Mouse (Mus musculus): ENCODE data around the gene Ankrd1. TPM values are rescaled to one million over a fixed set of nuclear protein-coding genes. Genes with fewer than 3 reads are reported as not detected.

The Ankrd1 gene
- polyA plus RNA-seq (2015; fragmentation: Illumina TruSeq; extraction: RNeasy Lipid Tissue Mini Kit (QIAGEN cat#74804); ENCODE audit: insufficient read depth, low replicate concordance) = not detected

GRCm38 (mm10) chr19:36119783-36120471 lies at the start of gene Ankrd1:
Gene Ankrd1 (minus strand): TSS chr19:36120099.

GRCm38 (mm10) chr19:36083262-36084225 lies 36.4 kb downstream of the Ankrd1 start, which contains the start of gene Rpp30:
Gene Rpp30 (plus strand): TSS chr19:36083716.

Other genes with a start within 250 kb of the Ankrd1 start
- gene Htr7, start 62.6 kb downstream of the Ankrd1 start, polyA plus RNA-seq (2015; fragmentation: Illumina TruSeq; extraction: RNeasy Lipid Tissue Mini Kit (QIAGEN cat#74804); ENCODE audit: insufficient read depth, low replicate concordance) = 2.5 TPM
- 38.6 TPM for gene Rpp30, start 36.4 kb downstream of the Ankrd1 start, polyA plus RNA-seq (2015; fragmentation: Illumina TruSeq; extraction: RNeasy Lipid Tissue Mini Kit (QIAGEN cat#74804); ENCODE audit: insufficient read depth, low replicate concordance)
- 32.5 TPM for gene Pcgf5, start 228.2 kb upstream of the Ankrd1 start, polyA plus RNA-seq (2015; fragmentation: Illumina TruSeq; extraction: RNeasy Lipid Tissue Mini Kit (QIAGEN cat#74804); ENCODE audit: insufficient read depth, low replicate concordance)